ENCODE assay signal across 7 mouse cellular contexts in genomic region chr10:67766099-67766498, GRCm38 (mm10).
DNase-seq lines count a peak whose midpoint lies in the region.

No protein-coding gene starts in this region.

- peak; percentile 38 for DNase-seq in urinary bladder, postnatal 14 days (ENCODE audit: low spot score)
- DNase-seq in urinary bladder, postnatal 25 days (ENCODE audit: low spot score): no peak
- DNase-seq in adrenal gland, postnatal 14 days: peak; percentile 74
- peak; percentile 53 for DNase-seq in embryo, embryonic 9.5 days (ENCODE audit: extremely low spot score)
- peak; percentile 66 for DNase-seq in kidney, postnatal 10 days
- DNase-seq in lung, postnatal 25 days (ENCODE audit: low spot score): peak; percentile 58
- peak; percentile 16 to 58 for DNase-seq in spleen, postnatal 10 days (ENCODE audit: low spot score in 2 of 2)
